ENCODE assay signal across 8 mouse cellular contexts in the genomic region with DNA sequence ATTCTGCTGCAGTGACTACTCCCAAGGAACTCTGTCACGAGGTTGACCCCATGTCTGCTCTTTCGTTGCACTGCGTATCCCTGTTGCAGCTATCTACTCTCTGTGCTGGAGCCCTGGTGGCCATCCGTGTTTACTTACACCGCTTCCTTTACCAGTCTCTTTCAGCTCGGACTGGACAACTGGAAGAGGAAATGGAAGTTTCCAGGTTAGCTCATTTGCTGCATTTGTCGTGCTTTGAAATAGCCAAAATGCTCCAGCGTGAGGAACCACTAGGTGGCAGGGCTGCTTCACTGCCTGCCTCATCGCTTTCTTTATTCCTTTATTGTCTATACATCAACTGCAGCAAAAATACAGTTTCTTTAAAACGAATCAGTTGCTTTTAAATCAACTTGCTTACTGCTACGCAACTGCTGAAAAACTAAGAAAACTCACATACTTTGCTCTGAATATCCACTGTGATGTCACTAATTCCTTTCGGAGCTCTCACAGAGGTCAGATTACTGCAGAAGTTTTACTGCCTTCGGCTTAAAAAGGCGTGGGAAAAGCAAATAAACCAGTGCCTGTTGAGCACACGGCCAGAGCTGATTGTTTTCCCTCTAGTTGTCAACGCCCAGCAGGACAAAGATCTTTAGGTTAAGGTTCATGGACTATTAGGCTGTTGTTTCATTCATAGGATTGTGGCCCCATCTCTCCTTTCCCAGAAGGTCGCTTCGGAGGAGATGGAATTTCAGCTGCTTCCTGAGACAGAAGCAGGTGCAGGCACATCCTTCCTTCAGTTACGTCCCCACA. TPM values are rescaled to one million over a fixed set of nuclear protein-coding genes. Genes with fewer than 3 reads are reported as not detected.
DNase-seq lines count a peak whose midpoint lies in the region; ATAC-seq and TF ChIP-seq lines count a peak whose summit lies in the region.

No protein-coding gene starts in this region.

- TF ChIP-seq POLR2A in bone marrow, adult 2 months (IDR thresholded peaks at IDR 0.05; ENCODE audit: borderline replicate concordance, control insufficient read depth, low read depth, low read length) = no peak

- H3K4me2 ChIP-seq in embryonic facial prominence, embryonic 15.5 days (replicated peaks) = peak overlapping the region; percentile 41
- peak overlapping the region; percentile 41 for H3K4me2 ChIP-seq in limb, embryonic 15.5 days
- H3K4me2 ChIP-seq in midbrain, postnatal 0 days (ENCODE audit: low read depth, low read length, poor library complexity, severe bottlenecking) = peak overlapping the region; percentile 36

- no peaks in the 10 kb centered on the region; the same call in 1 of the 2 replicates for H3K4me1 ChIP-seq in bone marrow, adult 2 months (ENCODE audit: control insufficient read depth, insufficient read depth, low read length)
- peaks cover 18% of the 10 kb centered on the region for H3K4me1 ChIP-seq in embryonic facial prominence, embryonic 15.5 days
- peaks cover 7% of the 10 kb centered on the region; the same call in 1 of the 2 replicates for H3K4me1 ChIP-seq in limb, embryonic 15.5 days
- 0 out of 2 replicates have a peak, but pooled peaks cover 3% of the 10 kb centered on the region for H3K4me1 ChIP-seq in midbrain, postnatal 0 days (ENCODE audit: insufficient read depth, low read length)

- H3K36me3 ChIP-seq in embryonic facial prominence, embryonic 15.5 days = no peaks in the 10 kb centered on the region
- H3K36me3 ChIP-seq in limb, embryonic 15.5 days = no peaks in the 10 kb centered on the region
- H3K36me3 ChIP-seq in midbrain, postnatal 0 days (ENCODE audit: insufficient read depth, low read length) = no peaks in the 10 kb centered on the region

- no peaks in the 10 kb centered on the region for H3K9me3 ChIP-seq in embryonic facial prominence, embryonic 15.5 days (replicated peaks)
- no peaks in the 10 kb centered on the region for H3K9me3 ChIP-seq in limb, embryonic 15.5 days
- H3K9me3 ChIP-seq in midbrain, postnatal 0 days (ENCODE audit: low read length) = no peaks in the 10 kb centered on the region

- H3K27me3 ChIP-seq in embryonic facial prominence, embryonic 15.5 days = no peaks in the 10 kb centered on the region
- H3K27me3 ChIP-seq in limb, embryonic 15.5 days = no peaks in the 10 kb centered on the region
- no peaks in the 10 kb centered on the region for H3K27me3 ChIP-seq in midbrain, postnatal 0 days (ENCODE audit: insufficient read depth, low read length)

- H3K4me3 ChIP-seq in bone marrow, adult 2 months (replicated peaks; ENCODE audit: control insufficient read depth, low read depth, low read length) = no peak overlapping the region
- peak overlapping the region; percentile 21; the same call in 1 of the 2 replicates for H3K4me3 ChIP-seq in embryonic facial prominence, embryonic 15.5 days (replicated peaks)
- H3K4me3 ChIP-seq in limb, embryonic 15.5 days = peak overlapping the region; percentile 15
- H3K4me3 ChIP-seq in midbrain, postnatal 0 days (ENCODE audit: low read depth, low read length) = no peak overlapping the region

- ATAC-seq in embryonic facial prominence, embryonic 15.5 days (ENCODE audit: insufficient number of reproducible peaks, low FRiP score, low TSS enrichment, low read depth) = no peak; the same call in 1 of the 2 replicates
- ATAC-seq in limb, embryonic 15.5 days (ENCODE audit: insufficient number of reproducible peaks, low FRiP score, low TSS enrichment, low read depth) = no peak
- no peak for ATAC-seq in midbrain, postnatal 0 days (ENCODE audit: low FRiP score)

- TF ChIP-seq CTCF in bone marrow, adult 2 months (IDR thresholded peaks at IDR 0.05; ENCODE audit: control insufficient read depth, insufficient read depth, low read length) = peak; percentile 96
- peak; percentile 95 for TF ChIP-seq CTCF in midbrain, postnatal 0 days (IDR thresholded peaks at IDR 0.05)

- H3K9ac ChIP-seq in embryonic facial prominence, embryonic 15.5 days = peak overlapping the region; percentile 15; the same call in 1 of the 2 replicates
- no peak overlapping the region for H3K9ac ChIP-seq in limb, embryonic 15.5 days
- H3K9ac ChIP-seq in midbrain, postnatal 0 days (replicated peaks; ENCODE audit: low read length, poor library complexity, severe bottlenecking) = no peak overlapping the region

- 18% methylated on average over 19 of the region's 19 CpGs for WGBS in bone marrow, adult 2 months
- 11% methylated on average over 19 of the region's 19 CpGs for WGBS in embryonic facial prominence, embryonic 15.5 days
- WGBS in limb, embryonic 15.5 days = 7% methylated on average over 19 of the region's 19 CpGs
- 11% methylated on average over 19 of the region's 19 CpGs for WGBS in midbrain, postnatal 0 days

- DNase-seq in A20 (ENCODE audit: low read depth, low spot score) = peak; percentile 70
- peak; percentile 29 to 70 for DNase-seq in heart, adult 9 months (ENCODE audit: low spot score in 2 of 2)
- DNase-seq in kidney, adult 9 months = peak; percentile 78
- peak; percentile 78 for DNase-seq in midbrain, postnatal 0 days (ENCODE audit: low spot score)
- DNase-seq in spleen, postnatal 36 days (ENCODE audit: low spot score in 2 of 2) = peak; percentile 48 to 51

- H3K27ac ChIP-seq in bone marrow, adult 2 months (ENCODE audit: control insufficient read depth, insufficient read depth, low read depth, low read length, poor library complexity) = no peak overlapping the region
- H3K27ac ChIP-seq in embryonic facial prominence, embryonic 15.5 days (replicated peaks) = peak overlapping the region; percentile 59
- peak overlapping the region; percentile 51; the same call in 1 of the 2 replicates for H3K27ac ChIP-seq in limb, embryonic 15.5 days
- H3K27ac ChIP-seq in midbrain, postnatal 0 days (ENCODE audit: low read depth, low read length) = 0 out of 2 replicates have a peak overlapping the region, but pooled peaks have one; percentile 18

RNA-seq across cellular contexts. Expression of gene Thumpd3, which starts 7.9 kb away (rescaled TPM):
- 28.8 and 34.7 TPM in 2 replicates for polyA plus RNA-seq in bone marrow, adult 2 months (2011; ENCODE audit: insufficient read depth, insufficient read length, low replicate concordance, missing spikeins)
- 42.9 and 48.3 TPM in 2 replicates for polyA plus RNA-seq in embryonic facial prominence, embryonic 15.5 days (2015; fragmentation: Nextera tagmentation; extraction: Ambion mirVana)
- polyA plus RNA-seq in limb, embryonic 15.5 days (2015; fragmentation: Nextera tagmentation; extraction: Ambion mirVana) = 45.1 and 46.7 TPM in 2 replicates
- total RNA-seq in midbrain, postnatal 0 days (2014; rRNA removed) = 33.7 and 49.2 TPM in 2 replicates
- polyA plus RNA-seq in midbrain, postnatal 0 days (2015; fragmentation: Nextera tagmentation; extraction: Ambion mirVana) = 38.3 and 40.5 TPM in 2 replicates

RNA-seq across cellular contexts. Expression of gene Setd5, which starts 39.0 kb away (rescaled TPM):
- polyA plus RNA-seq in bone marrow, adult 2 months (2011; ENCODE audit: insufficient read depth, insufficient read length, low replicate concordance, missing spikeins) = 25.6 and 45.1 TPM in 2 replicates
- polyA plus RNA-seq in embryonic facial prominence, embryonic 15.5 days (2015; fragmentation: Nextera tagmentation; extraction: Ambion mirVana) = 81.1 and 84.7 TPM in 2 replicates
- 77.3 and 79.8 TPM in 2 replicates for polyA plus RNA-seq in limb, embryonic 15.5 days (2015; fragmentation: Nextera tagmentation; extraction: Ambion mirVana)
- total RNA-seq in midbrain, postnatal 0 days (2014; rRNA removed) = 99.1 and 103 TPM in 2 replicates
- polyA plus RNA-seq in midbrain, postnatal 0 days (2015; fragmentation: Nextera tagmentation; extraction: Ambion mirVana) = 42.1 and 50.6 TPM in 2 replicates

Comparison
In these comparisons a context has a peak if more than half of its experiments do, and no peak if none do; other contexts are left out.
1. H3K4me3 ChIP-seq: peak in embryonic facial prominence, embryonic 15.5 days (single experiment) and limb, embryonic 15.5 days (single experiment); none in bone marrow, adult 2 months (single experiment) and midbrain, postnatal 0 days (single experiment).
2. Peak in every context shown above with its lines, with median percentiles within 50 percentile points of each other: DNase-seq and H3K4me2 ChIP-seq.